Mouse (Mus musculus) E14TG2a.4 (cell line): ENCODE measurements around the gene B4galt3.

Source experiments
- CTCF ChIP-seq: conservative IDR thresholded peaks from 2 replicates; pipeline ENCODE4 v1.5.1; 2014; ENCODE audit warnings: low read length
- NANOG ChIP-seq: IDR thresholded peaks from 2 replicates; pipeline ENCODE4 v1.6.1; 2014; ENCODE audit warnings: borderline replicate concordance, low read length, mixed read lengths
- POU5F1 ChIP-seq: IDR thresholded peaks from 2 replicates; pipeline ENCODE4 v1.6.1; 2014; ENCODE audit warnings: low read length, borderline replicate concordance

- TF ChIP-seq CTCF = no peak
- TF ChIP-seq POU5F1 = no peak
- TF ChIP-seq NANOG = no peak
Measured at GRCm38 (mm10) chr1:171286517-171286916, 16.4 kb downstream of the B4galt3 start.
